Mouse (Mus musculus) ES-E14 (cell line): ENCODE data around the gene Nup160.

ENCODE experiments used
- CHD2 ChIP-seq: IDR thresholded peaks from 2 replicates; pipeline ENCODE4 v1.6.1; 2014; ENCODE audit warnings: mild to moderate bottlenecking, low read depth, low read length, inconsistent platforms
- HCFC1 ChIP-seq: IDR thresholded peaks from 2 replicates; pipeline ENCODE4 v1.6.1; 2012; ENCODE audit warnings: low read length, inconsistent platforms, borderline replicate concordance; ENCODE audit not compliant: insufficient read depth
- MAFK ChIP-seq: IDR thresholded peaks from 2 replicates; pipeline ENCODE4 v1.6.1; 2014; ENCODE audit warnings: mild to moderate bottlenecking, low read depth, low read length, inconsistent platforms; ENCODE audit not compliant: insufficient read depth
- ZC3H11A ChIP-seq: IDR thresholded peaks from 2 replicates; pipeline ENCODE4 v1.6.1; 2012; ENCODE audit warnings: low read depth, mild to moderate bottlenecking, inconsistent platforms, low read length, borderline replicate concordance
- ZNF384 ChIP-seq: IDR thresholded peaks from 2 replicates; pipeline ENCODE4 v1.6.1; 2012; ENCODE audit warnings: low read depth, low read length, inconsistent platforms

GRCm38 (mm10) chr2:90708548-90708947 is 31.5 kb downstream of the Nup160 start:
- TF ChIP-seq ZC3H11A: no peak
- no peak for TF ChIP-seq MAFK
- no peak for TF ChIP-seq HCFC1
- TF ChIP-seq ZNF384: no peak
- no peak for TF ChIP-seq CHD2
